Mouse (Mus musculus) liver, embryonic 16.5 days (tissue): ENCODE measurements around the gene Gfi1b. TPM values are rescaled to one million over a fixed set of nuclear protein-coding genes. Genes with fewer than 3 reads are reported as not detected.
A peak's percentile ranks its signal among the peaks of the same experiment; 100 is the strongest.

Source experiments
- ATAC-seq: fragments of 200-750 bp; cut with Nextera tagmentation; 2 replicates; pipeline ENCODE4 v1.8.0; 2017; ENCODE audit warnings: low read depth, mild to moderate bottlenecking, moderate number of reproducible peaks, moderate library complexity
- H3K27ac ChIP-seq: fragments of 300-500 bp; sonication (generic); 2 replicates; pipeline ENCODE4 v1.5.1; 2014; ENCODE audit warnings: mild to moderate bottlenecking, low read length
- H3K27me3 ChIP-seq: fragments of 300-500 bp; sonication (generic); 2 replicates; pipeline ENCODE4 v1.6.1; 2014; ENCODE audit warnings: low read depth, low read length, mixed read lengths; ENCODE audit not compliant: control insufficient read depth, insufficient read depth
- H3K36me3 ChIP-seq: fragments of 300-500 bp; sonication (generic); 2 replicates; pipeline ENCODE4 v1.6.1; 2014; ENCODE audit warnings: mild to moderate bottlenecking; ENCODE audit not compliant: control insufficient read depth, insufficient read depth
- H3K4me1 ChIP-seq: fragments of 300-500 bp; sonication (generic); 2 replicates; pipeline ENCODE4 v1.6.1; 2014; ENCODE audit warnings: low read depth, low read length, mixed read lengths; ENCODE audit not compliant: control insufficient read depth
- H3K4me2 ChIP-seq: fragments of 300-500 bp; sonication (generic); 2 replicates; pipeline ENCODE4 v1.6.1; 2014; ENCODE audit warnings: low read depth, low read length, mixed read lengths
- H3K4me3 ChIP-seq: fragments of 300-500 bp; sonication (generic); 2 replicates; pipeline ENCODE4 v1.5.1; 2014; ENCODE audit warnings: low read depth, mild to moderate bottlenecking, low read length
- H3K9ac ChIP-seq: fragments of 300-500 bp; sonication (generic); 2 replicates; pipeline ENCODE4 v1.6.1; 2014; ENCODE audit warnings: low read depth, low read length
- H3K9me3 ChIP-seq: fragments of 300-500 bp; sonication (generic); replicated peaks from 2 replicates; pipeline ENCODE4 v1.6.1; 2016; ENCODE audit warnings: low read length; ENCODE audit not compliant: control insufficient read depth
- WGBS: fragments of 180-500 bp; shearing (Covaris S2); extraction: QIAGEN DNeasy Blood & Tissue Kit; methylation state at CpG from one replicate; pipeline ENCODE4 v1.1.7; 2014; ENCODE audit not compliant: insufficient replicate concordance; 5-methylcytosine and 5-hydroxymethylcytosine counted together
- polyA plus RNA-seq: library from polyadenylated mRNA; unstranded; fragments of >200 nt; fragmentation: Nextera tagmentation; extraction: Ambion mirVana; gene quantifications from 2 replicates; pipeline ENCODE4 v1.2.1, GENCODE M21; 2015

Gene Gfi1b
- polyA plus RNA-seq, 1 experiment from 2014 or later, result 88.7 TPM

- peaks cover 14% of the 10 kb centered on the region for H3K4me1 ChIP-seq
- H3K36me3 ChIP-seq, result no peaks in the 10 kb centered on the region
- H3K27ac ChIP-seq, result no peak overlapping the region
- no peaks in the 10 kb centered on the region for H3K9me3 ChIP-seq
- no peaks in the 10 kb centered on the region for H3K27me3 ChIP-seq
- no peak overlapping the region for H3K4me2 ChIP-seq
- no peak for ATAC-seq
- no peak overlapping the region for H3K9ac ChIP-seq
- no peak overlapping the region for H3K4me3 ChIP-seq
- WGBS, result 18% methylated on average over 6 of the region's 6 CpGs
Observed at GRCm38 (mm10) chr2:28585043-28585571, 36.7 kb downstream of the Gfi1b start.

DNA sequence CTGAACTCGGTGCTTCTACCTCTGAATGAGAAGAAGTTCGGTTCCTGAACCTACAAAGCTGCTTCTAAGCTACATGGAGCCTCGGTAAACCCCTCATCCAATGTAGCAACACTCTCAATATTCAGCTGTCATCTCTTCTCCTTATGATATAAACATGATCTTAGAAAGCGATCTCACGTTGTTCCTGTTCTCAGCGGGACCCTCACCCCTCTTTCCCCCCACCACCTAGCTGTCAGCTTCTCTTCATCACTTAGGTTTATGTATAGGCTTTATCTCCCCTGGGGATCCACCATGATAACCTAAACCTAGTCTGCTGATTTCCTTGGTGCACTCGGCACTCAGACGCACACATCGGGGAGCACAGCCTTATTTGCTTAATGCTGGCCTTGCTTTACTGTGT is 38.1 kb downstream of the Gfi1b start, which contains the start of gene Gtf3c5:
Gtf3c5 (minus strand) TSS at position 101 of the 400 bp plus-strand sequence.
- peak within 1 kb of the TSS; percentile 92 for H3K4me3 ChIP-seq
- H3K9me3 ChIP-seq, result no peaks in the 10 kb centered on the region
- H3K36me3 ChIP-seq, result no peaks in the 10 kb centered on the region; the same call in 1 of the 2 replicates
- H3K27me3 ChIP-seq, result no peaks in the 10 kb centered on the region
- peaks cover 14% of the 10 kb centered on the region for H3K4me1 ChIP-seq
- peak within 1 kb of the TSS; percentile 85 for H3K4me2 ChIP-seq
- no peak for ATAC-seq
- H3K27ac ChIP-seq, result peak within 1 kb of the TSS; percentile 81
- H3K9ac ChIP-seq, result peak within 1 kb of the TSS; percentile 75
- 68% methylated on average over 9 of the region's 9 CpGs for WGBS

DNA sequence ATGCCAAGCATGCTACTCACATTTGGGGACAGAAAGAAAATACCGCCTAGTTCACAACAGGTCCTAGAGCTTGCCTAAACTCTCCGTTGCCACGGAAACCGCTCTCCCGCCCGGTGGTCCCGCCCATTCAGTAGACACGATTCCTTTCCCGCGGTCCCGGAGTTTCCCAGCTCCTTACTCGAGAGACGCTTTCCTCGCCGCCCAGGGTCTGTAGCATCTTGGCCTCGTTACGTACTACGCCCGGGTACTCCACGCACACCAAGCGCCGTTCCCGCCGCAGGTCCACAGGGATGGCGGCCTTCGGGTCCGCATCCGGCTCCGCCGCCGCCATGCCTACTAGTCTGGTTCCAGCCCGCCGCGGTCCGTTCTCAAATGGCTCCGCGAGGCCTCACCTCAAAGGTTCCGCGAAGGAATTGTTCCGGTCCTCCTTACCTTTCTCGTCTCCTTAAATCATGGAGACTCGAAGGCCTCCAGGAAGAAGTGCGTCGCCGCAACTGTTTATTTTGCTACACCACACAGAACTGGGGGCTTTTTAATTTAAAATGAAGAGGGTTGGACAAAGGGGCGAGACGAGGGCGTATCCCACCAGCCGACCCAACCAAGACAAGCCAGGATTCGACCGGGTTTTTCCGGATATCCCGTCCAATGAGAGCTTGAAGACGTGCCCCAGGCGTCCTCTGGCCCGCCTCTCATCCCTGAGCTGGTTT is 39.0 kb downstream of the Gfi1b start:
- Histone ChIP-seq H3K36me3 (no peaks in the 10 kb centered on the region; the same call in 1 of the 2 replicates), H3K27ac (peak overlapping the region; percentile 81), H3K4me1 (peaks cover 14% of the 10 kb centered on the region), H3K9me3 (no peaks in the 10 kb centered on the region), H3K4me3 (peak overlapping the region; percentile 92), H3K9ac (peak overlapping the region; percentile 75), H3K27me3 (no peaks in the 10 kb centered on the region), H3K4me2 (peak overlapping the region; percentile 85)
- ATAC-seq, result peak; percentile 87
- WGBS, result under 1% methylated on average over 56 of the region's 56 CpGs

DNA sequence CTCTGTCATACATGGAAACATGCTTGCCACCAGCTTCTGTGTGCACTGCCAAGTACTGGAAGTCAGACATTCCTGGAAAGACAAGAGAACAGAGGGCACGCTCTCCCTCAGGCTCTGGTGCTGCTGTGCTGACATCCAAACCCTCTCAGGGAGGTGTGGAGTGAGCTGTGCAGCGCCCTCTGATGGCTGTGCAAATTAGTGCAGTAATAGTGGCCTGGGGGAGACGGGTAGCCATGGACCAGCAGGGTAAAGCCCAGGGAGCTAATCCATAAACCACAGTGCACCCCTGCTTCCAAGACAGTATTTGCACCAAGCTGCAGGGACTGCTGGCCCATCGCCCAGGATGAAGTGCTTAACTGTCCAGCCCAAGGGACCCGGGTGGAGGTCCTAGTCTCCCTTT is 43.8 kb downstream of the Gfi1b start:
- no peak overlapping the region for H3K9ac ChIP-seq
- H3K4me2 ChIP-seq, result no peak overlapping the region
- H3K4me3 ChIP-seq, result no peak overlapping the region
- H3K36me3 ChIP-seq, result peaks cover 21% of the 10 kb centered on the region; the same call in 1 of the 2 replicates
- H3K27me3 ChIP-seq, result no peaks in the 10 kb centered on the region
- H3K9me3 ChIP-seq, result no peaks in the 10 kb centered on the region
- H3K27ac ChIP-seq, result no peak overlapping the region
- 75% methylated on average over 5 of the region's 5 CpGs for WGBS
- no peak for ATAC-seq
- H3K4me1 ChIP-seq, result peaks cover 7% of the 10 kb centered on the region

DNA sequence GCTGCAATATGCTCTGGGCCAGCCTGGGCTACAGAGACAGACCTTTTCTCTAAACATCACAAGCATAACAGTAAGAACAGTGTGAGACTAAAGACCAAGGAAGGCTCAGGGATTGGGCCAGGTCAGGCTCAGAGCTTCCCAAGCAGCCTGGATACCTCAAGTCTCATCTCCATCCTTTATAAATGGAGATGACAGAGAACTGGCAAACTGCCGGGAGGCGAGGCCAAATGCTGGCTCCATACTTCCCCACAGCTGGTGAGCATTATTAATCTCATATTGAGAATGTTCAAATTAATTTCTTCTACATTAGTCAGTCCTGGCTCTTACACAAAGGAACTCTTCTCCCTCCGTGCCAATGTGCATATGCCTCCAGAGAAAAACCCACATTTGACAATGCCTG is 45.0 kb downstream of the Gfi1b start:
- H3K4me3 ChIP-seq, result no peak overlapping the region
- no peak overlapping the region for H3K4me2 ChIP-seq
- 84% methylated on average over 3 of the region's 3 CpGs for WGBS
- no peak for ATAC-seq
- peaks cover 1% of the 10 kb centered on the region; the same call in 1 of the 2 replicates for H3K4me1 ChIP-seq
- H3K9ac ChIP-seq, result no peak overlapping the region
- H3K36me3 ChIP-seq, result peaks cover 33% of the 10 kb centered on the region
- H3K9me3 ChIP-seq, result no peaks in the 10 kb centered on the region
- H3K27me3 ChIP-seq, result no peaks in the 10 kb centered on the region
- H3K27ac ChIP-seq, result no peak overlapping the region

DNA sequence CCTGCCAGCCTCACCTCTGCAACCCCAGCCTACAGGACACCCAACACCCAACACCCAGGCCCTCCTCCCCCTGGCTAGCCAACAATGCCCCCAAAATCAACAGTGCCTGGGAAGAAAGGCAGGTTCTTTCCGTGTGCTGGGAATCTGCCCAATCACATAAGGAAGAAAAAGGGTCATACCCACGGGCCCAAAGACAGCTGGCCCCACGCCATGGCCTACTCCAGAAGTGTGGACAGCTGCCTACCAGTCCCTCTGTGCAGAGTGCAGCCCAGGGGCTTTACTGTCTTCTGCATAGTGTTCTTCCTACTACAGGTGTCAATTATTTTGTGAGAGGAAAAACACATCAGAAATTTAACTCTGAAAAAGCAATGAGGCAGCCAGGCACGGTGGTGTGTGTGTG is 46.4 kb downstream of the Gfi1b start:
- no peak overlapping the region for H3K4me2 ChIP-seq
- H3K4me1 ChIP-seq, result no peaks in the 10 kb centered on the region
- H3K27ac ChIP-seq, result no peak overlapping the region
- H3K27me3 ChIP-seq, result no peaks in the 10 kb centered on the region
- no peak for ATAC-seq
- no peak overlapping the region for H3K9ac ChIP-seq
- H3K4me3 ChIP-seq, result no peak overlapping the region
- no peaks in the 10 kb centered on the region for H3K9me3 ChIP-seq
- WGBS, result 77% methylated on average over 4 of the region's 4 CpGs
- peaks cover 43% of the 10 kb centered on the region for H3K36me3 ChIP-seq

- no peaks in the 10 kb centered on the region for H3K27me3 ChIP-seq
- no peak overlapping the region for H3K4me3 ChIP-seq
- WGBS, result 85% methylated on average over 2 of the region's 3 CpGs
Observed at GRCm38 (mm10) chr2:28569903-28570302, 51.9 kb downstream of the Gfi1b start.

GRCm38 (mm10) chr2:28566545-28566944 is 55.2 kb downstream of the Gfi1b start:
- Histone ChIP-seq H3K9ac (no peak overlapping the region), H3K36me3 (peaks cover 11% of the 10 kb centered on the region), H3K4me3 (no peak overlapping the region), H3K4me2 (no peak overlapping the region), H3K4me1 (no peaks in the 10 kb centered on the region), H3K27me3 (no peaks in the 10 kb centered on the region), H3K27ac (no peak overlapping the region), H3K9me3 (no peaks in the 10 kb centered on the region)
- no peak for ATAC-seq
- 64% methylated on average over 5 of the region's 5 CpGs for WGBS

More at GRCm38 (mm10) chr2:28569903-28570302, 51.9 kb downstream of the Gfi1b start:
- H3K4me2 ChIP-seq, result no peak overlapping the region
- ATAC-seq, result no peak
- no peak overlapping the region for H3K27ac ChIP-seq
- H3K9ac ChIP-seq, result no peak overlapping the region
- H3K9me3 ChIP-seq, result no peaks in the 10 kb centered on the region
- peaks cover 33% of the 10 kb centered on the region for H3K36me3 ChIP-seq
- H3K4me1 ChIP-seq, result no peaks in the 10 kb centered on the region

DNA sequence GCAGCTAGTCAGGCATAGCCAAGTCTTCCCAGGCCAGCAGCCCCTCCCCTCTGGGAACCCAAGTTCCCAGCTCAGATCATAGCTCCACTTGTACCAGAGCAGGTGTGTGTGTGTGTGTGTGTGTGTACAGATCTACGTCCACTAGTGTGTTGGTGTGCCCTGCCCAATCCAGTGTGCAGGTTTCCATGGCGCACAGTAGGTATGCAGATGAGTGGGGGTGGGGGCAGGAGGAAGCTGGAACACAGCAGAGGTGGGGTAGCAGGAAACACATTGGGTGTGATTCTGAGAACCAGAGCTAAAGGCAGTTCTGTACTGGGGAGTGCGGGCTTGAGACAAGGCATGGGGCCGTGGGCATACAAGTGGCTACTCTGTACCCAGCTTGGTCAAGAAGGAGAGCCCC is 57.4 kb downstream of the Gfi1b start:
- H3K27me3 ChIP-seq, result no peaks in the 10 kb centered on the region
- H3K27ac ChIP-seq, result no peak overlapping the region
- no peaks in the 10 kb centered on the region for H3K4me1 ChIP-seq
- H3K9me3 ChIP-seq, result no peaks in the 10 kb centered on the region
- H3K9ac ChIP-seq, result no peak overlapping the region
- peaks cover 3% of the 10 kb centered on the region for H3K36me3 ChIP-seq
- H3K4me3 ChIP-seq, result no peak overlapping the region
- no peak for ATAC-seq
- 76% methylated on average over 4 of the region's 4 CpGs for WGBS
- H3K4me2 ChIP-seq, result no peak overlapping the region
